Mouse (Mus musculus) frontal cortex, adult 2 months (tissue): ENCODE results near the gene Fam186a. TPM values are rescaled to one million over a fixed set of nuclear protein-coding genes. Genes with fewer than 3 reads are reported as not detected.
A peak's percentile ranks its signal among the peaks of the same experiment; 100 is the strongest.
"Not testable (repeated sequence)": the region's sequence is repeated elsewhere in the genome, so short reads cannot be mapped to it uniquely, and the experiment has no call there.

ENCODE experiments used
- DNase-seq, 2 experiments: peaks; one replicate each; pipeline ENCODE4 v3.0.0; 2022; ENCODE audit warnings: low spot score in 1 of 2; ENCODE audit errors: extremely low spot score in 1 of 2
- polyA plus RNA-seq: library from polyadenylated mRNA; depleted of rRNA; stranded (reverse); fragments of >200 nt; gene quantifications from 2 replicates; pipeline ENCODE4 v1.2.3, GENCODE M21; 2012; rRNA removed

The Fam186a gene
- polyA plus RNA-seq, result 0.02 and 0.04 TPM in 2 replicates

DNA sequence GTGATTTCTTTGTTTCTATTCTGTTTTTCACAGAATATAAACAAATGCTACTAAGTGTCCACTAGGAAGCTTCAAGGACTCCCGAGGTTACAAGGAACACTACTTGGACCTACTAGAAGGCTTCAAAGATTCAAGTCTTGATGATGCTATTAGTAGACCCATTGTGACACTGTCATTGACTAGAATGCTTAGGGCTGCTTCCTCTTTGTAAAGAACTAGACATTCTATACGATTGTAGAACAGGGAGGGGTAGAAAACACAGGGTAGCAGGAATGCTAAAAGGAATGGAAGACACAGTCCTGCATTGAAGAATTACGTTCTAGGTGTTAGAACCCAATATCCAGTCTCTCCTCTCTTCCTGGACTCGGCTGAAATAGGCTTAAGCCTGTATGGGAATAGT lies at the start of gene Fam186a:
TSS of gene Fam186a (minus strand) at position 101 of the 400 bp plus-strand sequence.
- no peak for DNase-seq

DNA sequence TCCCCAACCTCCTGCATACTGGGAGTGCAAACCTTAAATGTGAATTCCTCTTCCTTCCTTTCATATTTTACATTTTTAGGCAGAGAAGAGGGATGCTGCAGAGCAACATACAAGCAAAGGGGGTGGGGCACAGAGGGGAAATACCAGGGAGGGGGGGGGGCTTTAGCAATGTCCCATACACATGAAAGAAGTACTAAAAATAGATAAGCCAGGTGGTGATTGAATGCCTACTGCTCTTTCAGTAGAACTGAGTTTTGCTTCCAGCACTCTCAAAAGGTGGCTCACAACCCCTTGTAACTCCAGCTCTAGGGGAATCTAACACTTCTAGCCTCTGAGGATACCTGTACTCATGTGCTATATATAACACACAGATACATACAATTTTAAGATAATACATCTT lies 39.3 kb upstream of the Fam186a start:
- no peak for DNase-seq

DNA sequence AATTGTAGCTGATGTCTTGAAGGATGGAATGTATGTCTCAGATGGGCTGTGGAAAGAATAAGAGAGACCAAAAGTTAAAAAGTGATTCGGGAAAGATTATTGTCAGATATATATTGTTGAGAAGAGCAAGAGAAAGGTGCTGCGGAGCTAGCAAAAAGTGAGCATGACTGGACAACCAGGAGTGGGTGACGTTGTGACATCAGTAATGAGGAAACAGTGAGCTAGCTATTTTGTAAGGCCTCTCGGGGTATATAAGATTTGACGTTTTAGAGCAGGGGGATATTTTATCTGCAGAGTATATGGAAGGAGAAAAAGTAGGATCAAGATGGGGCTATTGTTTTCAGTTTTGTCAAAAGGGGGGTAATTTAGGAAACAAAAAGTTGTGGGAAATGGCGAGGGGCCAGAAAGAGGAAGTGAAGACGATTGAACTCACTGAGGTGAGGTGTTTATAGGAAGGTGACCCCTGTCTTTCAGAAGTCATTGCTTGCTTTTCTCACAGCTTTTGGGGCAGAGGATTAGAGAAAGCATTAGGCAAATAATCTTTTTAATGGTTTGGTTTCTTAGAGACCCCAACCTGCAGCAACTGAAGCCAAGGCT lies 37.9 kb upstream of the Fam186a start:
- no peak for DNase-seq

DNA sequence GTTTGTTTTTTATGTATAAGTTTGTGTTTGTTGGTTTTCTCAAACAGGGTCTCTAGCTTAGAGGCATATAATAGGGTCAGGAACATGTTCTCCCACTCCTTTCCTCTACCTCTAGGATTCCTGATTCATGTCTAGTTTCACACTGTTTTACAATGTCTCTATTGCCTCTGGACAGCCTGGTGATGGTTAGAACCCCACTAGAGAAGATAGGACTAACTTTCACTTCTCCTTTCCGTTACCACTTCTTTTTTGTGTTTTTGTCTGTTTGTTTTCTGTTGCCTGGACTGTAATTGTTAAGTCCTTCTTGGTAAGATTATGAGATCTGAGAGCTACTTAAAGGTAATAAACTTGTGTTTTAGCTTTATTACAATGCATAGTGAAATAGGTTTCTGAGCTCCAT lies 32.5 kb upstream of the Fam186a start:
- DNase-seq, result no peak

DNA sequence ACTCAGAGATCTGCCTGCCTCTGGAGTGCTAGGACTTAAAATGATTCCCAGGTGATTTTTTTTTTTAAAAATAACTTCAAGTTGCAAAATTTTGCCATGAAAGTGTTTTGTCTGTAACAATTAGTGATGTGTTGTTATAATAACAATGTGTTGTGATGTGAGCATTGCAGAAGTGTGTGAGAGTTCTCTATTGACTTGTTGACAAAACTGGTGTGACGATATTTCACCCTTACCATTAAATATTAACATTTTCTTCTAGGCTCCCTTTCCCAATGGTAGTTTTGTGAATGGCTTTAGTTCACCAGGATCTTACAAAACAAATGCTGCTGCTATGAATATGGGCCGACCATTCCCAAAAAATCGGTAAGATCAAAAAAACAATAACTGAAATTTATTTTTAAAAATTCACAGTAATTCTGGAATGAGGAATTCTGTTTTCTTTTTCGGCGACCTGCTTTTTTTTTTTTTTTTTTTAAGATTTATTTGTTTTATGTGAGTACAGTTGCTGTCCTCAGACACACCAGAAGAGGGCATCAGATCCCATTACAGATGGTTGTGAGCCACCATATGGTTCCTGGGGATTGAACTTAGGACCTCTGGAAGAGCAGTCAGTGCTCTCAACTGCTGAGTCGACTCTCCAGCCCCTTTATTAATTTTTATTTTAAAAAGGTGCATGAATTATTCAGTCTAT lies 30.4 kb upstream of the Fam186a start:
- DNase-seq, result no peak

DNA sequence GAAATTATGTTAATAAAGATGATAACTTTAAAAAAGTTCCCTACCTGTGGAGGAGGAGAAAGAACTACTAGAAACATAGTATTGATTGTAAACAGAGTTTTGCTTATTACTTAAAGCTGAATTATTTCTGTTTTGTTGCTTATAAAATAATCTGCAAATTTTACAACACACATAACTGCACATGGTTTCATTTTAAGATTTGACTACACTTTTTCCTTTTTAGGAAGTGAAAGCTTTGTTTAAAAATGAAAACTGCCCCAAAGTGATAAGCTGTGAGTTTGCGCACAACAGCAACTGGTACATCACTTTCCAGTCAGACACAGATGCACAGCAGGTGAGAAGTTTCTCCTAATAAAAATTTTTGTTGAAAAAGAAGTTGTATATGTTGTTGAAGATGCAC lies 26.2 kb upstream of the Fam186a start:
- no peak for DNase-seq

DNA sequence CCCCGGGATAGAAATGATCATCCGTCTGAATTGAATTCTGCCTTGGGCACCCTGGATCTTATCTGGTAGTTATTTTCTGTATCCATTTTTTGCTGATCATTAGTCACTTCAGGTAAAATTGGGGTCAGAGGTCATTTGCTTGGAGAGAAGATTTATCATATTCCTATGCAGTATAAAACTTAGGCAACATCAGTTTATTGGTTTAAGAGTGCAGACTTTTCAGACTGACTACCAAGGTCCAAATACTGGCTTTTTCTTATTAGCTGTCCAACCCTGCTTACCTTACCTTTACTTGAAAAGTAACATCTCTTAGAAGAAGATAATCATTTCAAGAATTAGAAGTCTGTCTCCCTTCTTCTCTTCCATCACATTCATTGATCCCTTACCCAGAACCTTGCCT lies 12.9 kb upstream of the Fam186a start:
- DNase-seq, result no peak

DNA sequence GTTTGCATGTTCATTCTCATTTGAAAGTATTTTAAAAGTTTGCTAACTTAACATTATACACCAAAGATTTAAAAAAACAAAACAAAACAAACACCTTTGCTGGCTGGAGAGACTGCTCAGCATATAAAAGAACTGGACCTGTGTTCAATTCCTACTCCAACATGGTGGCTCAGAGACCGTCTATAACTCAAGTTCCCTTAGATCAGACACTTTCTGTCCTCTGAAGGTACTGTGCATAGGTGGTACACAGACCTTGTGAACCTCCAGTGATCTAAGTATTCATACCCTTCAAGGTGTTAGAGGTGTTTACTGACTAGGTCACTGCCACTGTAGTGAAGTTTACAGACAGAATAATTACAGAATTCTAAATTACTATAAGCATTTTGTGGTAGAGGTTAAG lies 12.4 kb upstream of the Fam186a start:
- DNase-seq, result no peak

DNA sequence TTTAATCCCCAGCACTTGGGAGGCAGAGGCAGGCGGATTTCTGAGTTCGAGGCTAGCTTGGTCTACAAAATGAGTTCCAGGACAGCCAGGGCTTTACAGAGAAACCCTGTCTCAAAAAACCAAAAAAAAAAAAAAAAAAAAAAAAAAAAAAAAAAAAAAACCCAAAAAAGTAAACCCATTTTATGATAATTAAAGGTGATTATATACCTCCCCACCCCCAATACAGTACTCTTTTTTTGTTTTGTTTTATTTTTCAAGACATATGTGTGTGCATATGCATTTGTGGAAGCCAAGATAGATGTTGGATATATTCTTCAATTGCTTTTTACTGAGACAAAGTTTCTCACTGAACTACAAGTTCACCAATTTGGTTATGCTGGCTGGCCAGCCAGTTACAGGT lies 9.3 kb upstream of the Fam186a start:
- DNase-seq, result not testable (repeated sequence)

DNA sequence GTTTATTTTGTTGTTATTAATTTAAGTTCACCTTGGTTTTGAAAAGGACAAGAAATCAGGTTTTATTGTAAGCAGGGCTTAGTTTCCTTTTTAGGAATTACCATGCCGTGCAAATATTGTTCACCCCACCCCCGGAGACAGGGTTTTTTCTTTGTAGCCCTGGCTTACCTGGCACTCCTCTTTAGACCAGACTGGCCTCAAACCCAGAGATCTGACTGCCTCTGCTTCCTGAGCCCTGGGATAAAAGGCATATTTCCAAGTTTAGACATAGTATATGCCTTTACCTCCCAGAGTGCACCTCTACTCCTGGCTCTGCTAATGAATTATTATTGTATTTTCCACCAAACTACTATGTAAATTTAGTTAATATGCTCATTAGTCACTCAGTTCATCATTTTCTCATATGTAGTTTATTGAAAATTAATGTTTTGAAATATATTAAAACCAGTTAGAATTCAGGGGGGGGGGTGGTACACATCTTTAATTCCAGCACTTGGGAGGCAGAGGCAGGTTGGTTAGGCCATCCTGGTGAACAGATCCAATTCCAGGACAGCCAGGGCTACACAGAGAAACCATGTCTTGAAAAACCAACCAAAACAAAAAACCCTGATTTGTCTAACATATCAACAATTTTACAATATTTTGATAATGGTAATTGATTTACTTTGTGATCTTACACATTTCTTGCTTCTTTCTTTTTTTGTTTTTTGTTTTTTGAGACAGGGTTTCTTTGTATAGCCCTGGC lies 7.8 kb upstream of the Fam186a start:
- DNase-seq, result no peak

DNA sequence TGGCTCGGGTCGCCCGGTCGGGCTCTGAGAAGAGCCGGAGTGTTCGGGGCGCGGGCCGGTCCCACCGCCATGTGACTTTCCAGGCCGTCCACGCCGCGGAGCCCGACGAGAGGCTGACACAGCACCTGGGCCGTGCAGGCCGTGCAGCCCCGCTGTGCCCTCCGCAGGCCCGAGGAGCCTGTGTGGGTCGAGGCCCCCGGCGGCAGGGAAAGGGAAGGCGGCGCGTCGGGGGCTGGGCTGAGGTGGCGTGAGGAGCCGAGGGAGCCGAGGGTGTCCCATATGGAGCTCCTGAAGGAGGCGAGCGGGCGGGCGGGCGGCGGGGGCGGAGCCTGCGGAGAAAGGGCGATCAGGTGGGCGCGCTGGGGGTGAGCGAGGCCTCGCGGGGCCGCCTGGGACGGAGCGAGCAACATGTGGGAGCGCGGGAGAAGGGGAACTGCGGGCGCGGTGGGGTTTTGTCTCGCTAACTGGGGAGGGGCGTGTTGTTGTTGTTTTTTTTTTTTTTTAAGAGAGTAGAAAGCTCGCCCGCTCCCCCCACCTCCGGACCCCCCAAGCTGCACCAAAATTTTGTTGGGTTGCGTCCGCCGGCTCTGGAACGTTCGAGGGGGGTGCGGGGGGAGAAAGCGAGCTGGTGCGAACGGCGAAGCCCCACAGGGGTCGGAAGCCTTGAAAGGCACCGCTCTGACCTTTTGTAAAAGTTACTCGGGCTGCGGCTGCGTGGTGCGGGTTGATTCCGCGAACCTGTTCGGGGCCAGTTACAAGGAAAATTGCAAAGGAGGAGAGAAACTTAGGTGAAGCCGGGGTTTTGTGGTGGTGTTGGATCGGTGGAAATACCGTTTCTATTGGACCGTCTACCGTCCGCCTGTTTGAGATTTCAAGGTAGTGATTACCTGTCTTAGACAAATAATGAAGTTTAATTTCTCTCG lies 6.4 kb upstream of the Fam186a start:
- no peak for DNase-seq

DNA sequence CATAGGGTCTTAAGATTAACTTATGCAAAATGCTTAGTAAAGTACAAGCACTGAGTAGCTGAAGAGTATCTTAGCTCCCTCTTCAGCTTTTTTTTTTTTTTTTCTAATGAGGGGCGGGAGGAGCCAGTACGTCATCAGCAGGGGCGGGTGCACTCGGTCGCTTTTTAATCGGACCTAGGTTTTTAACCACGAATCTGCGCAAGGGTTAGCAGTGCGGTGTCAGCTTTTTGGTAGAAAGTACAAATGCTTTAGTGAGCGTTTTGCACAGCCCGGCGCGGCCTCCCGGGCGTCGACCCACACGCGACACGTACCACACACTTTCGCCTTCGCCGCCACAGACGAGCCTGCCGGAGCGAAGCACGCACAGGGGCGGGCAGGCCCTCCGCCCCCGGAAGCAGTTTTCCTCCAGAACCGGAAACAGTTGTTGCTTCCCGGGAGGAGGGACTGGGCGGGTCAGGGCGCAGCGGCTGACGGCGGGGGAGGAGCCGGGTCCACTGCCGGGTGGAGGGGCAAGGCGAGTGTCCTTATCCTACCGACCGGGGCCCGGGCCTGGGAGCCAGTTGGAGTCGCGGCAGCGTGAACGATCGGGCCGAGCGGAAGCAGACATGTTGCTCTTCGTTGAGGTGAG lies 5.6 kb upstream of the Fam186a start:
- DNase-seq, result peak; percentile 89 to 95

DNA sequence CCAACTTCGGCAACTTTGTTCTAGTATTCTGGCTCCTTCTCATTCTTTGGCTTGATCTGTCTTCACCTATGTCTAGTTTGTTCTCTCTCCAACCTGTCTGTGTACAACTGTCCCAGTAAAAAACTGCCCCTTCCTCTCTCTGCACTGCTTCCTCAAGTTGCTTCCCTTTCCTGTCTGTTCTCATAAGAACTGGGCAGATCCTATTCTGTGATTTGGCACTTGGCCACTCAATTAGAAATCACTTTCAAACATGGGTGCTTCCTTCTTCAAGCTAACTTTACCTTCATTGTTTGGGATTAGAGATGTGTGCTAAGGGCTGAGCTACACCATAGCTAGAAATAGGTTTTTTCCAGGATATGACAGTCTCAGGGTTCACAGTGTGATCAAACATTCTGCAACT lies 3.7 kb upstream of the Fam186a start:
- DNase-seq, result no peak

DNA sequence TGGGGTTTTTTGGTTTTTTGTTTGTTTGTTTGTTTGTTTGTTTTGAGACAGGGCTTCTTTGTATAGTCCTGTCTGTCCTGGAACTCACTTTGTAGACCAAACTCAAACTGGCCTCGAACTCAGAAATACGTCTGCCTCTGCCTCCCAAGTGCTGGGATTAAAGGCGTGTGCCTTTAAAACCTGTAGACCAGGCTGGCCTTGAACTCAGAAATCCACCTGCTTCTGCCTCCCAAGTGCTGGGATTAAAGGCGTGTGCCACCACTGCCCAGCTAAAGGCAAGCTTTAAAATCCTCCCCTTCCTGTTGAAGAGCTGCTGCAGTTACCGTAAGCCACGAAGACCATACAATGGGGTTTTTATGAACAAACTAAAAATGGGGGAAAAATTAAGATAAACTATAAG lies 2.9 kb upstream of the Fam186a start, which contains the start of gene Larp4:
TSS of gene Larp4 (plus strand) at position 301 of the 400 bp plus-strand sequence.
- not testable (repeated sequence) for DNase-seq

DNA sequence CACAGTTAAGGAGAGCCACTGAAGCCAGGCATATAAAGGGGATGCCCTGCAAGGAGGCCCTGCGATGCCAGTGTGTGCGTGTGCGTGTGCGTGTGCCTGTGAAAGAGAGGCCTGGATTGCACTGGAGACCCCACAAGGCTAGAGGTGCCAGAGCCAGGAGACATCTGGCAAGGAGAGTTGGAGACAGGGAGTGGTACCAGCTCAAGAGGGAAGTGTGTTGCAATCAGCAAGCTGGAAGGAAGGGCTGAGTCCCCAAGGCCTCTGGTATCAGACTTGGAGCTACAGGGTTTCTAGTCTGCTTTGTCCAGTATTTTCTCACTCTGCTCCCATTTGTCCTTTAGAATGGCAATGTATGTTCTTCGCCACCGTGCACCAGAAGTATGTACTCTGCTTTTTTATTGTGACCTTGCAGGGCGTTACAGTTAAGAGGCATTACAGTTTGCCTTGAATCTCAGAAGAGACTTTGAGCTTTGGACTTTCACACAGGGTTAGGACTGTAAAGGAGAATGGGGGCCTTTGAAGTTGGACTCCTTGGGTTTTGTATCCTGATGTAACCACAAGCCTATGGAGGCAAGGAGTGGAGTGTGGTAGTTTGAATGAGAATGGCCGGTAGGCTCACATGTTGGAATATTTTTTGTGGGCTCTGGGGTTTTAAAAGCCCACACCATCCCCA lies 1.6 kb downstream of the Fam186a start:
- no peak for DNase-seq

DNA sequence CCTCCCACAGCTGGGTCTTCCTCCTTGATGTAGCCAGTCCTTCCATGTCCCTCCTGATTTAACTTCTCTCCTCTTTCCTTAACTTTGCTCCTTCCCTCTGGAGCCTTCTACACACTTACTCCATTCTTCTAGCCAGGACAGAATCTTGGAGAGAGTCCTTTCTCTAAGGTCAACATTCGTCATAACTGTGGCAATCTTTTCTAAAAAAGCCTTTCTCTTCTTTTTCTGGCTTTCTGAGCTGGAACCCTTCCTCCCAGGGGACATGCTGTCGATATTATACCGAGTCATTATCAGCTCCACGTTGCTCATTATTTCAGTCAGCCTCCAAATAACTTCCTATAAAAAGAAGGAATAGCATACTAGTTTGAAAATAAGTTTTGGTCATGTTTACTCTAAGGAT lies 11.5 kb downstream of the Fam186a start:
- DNase-seq, result no peak

DNA sequence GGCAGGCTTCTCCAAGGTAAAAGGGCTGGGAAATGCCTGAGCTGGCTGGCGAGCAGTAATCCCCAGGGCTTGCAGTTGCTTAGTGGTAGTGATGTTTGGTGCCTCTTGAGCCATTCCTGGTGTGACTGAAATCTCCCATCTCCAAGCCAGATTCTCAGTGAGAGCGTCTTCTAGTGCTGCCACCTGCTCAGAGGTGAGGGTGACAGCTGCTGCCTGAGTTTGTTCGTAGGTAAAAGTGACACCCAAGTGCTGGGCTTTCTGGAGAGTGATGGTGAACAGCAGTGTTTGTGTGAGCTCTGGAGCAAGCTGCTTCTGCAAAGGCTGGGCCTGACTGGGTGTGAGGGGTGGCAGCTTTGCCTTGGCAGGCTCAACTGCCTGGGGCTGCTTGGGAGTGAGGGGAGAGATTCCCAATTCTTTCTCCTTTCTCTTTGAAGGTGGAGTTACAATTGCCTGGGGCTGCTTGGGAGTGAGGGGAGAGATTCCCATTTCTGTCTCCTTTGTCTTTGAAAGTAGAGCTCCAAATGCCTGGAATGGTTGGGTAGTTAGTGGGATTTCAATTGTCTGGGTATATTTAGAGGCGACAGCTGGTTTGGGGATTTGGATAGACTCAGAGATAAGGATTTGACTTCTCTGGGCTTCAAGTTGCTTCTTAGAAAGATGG lies 25.8 kb downstream of the Fam186a start:
- no peak for DNase-seq

DNA sequence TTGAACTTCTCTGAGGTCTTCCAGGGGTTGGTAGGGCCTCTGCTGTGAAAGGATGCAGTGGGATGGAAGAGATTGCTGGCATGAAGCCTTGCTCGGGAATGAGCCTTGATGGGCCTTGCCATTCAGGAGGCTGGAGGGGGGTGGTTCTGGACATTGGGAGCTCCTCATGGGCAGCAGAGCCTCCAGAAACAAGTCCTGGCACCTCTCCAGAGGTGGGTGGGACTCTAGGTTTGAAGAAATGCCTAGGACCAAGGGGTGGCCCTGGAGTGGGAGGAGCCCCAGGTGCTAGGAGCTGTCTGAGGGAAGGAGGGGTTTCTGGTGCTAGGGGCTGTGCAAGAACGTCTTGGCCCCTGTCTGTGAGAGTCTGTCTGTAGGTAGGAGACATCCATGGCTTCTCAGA lies 26.4 kb downstream of the Fam186a start:
- no peak for DNase-seq

DNA sequence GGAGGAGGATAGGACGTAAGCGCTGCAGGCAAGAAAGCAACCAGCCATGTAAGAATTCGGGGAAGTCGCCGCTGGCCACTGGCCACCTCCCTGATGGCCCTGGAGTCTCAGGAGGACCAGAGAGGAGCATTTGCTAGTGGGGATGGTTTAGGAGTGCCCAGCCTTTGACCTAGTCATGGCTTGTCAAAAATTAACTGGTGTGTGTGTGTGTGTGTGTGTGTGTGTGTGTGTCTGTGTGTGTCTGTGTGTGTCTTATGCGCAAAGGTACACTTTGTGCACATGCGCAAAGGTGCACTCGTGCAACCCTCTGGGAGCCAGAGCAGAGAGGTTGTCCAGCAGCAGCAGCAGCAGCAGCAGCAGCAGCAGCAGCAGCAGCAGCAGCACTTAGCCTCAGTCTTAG lies 29.0 kb downstream of the Fam186a start:
- DNase-seq, result no peak
